Mouse (Mus musculus) layer of hippocampus, postnatal 10 days (tissue): ENCODE results near the gene Bcat2. TPM values are rescaled to one million over a fixed set of nuclear protein-coding genes. Genes with fewer than 3 reads are reported as not detected.

Experiments used
- DNase-seq, 2 experiments: peaks; one replicate each; pipeline ENCODE4 v3.0.0; 2021; ENCODE audit warnings: low spot score in 2 of 2
- total RNA-seq, 2 experiments: library from RNA; stranded (reverse); gene quantifications; 2 replicates each; pipeline ENCODE4 v1.2.3; 2021

Gene Bcat2
- total RNA-seq, 2 experiments from 2014 or later: 20.8 to 22.9 TPM

DNA sequence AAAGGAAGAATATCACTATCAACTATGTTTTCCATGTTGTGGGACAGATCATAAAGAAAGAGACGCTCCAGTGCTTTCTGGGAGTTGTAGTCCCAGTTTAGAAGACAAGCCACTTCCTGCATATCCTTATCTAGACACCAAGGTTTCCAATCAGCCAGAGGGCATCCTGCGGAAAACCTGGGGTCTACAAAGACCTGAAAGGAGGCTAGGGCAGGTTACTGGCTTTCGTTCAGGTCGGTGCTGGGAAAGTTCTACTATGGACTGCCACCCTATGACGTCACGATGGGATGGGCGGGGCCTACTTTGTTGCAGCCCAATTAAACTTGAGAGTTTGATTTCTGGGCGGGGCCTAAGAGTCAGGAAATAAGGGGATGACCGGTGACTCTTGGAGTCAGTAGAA is 51.5 kb downstream of the Bcat2 start, which contains the start of gene Izumo1:
Izumo1 (plus strand) TSS at position 369 of the 400 bp plus-strand sequence.
- no peak for DNase-seq

DNA sequence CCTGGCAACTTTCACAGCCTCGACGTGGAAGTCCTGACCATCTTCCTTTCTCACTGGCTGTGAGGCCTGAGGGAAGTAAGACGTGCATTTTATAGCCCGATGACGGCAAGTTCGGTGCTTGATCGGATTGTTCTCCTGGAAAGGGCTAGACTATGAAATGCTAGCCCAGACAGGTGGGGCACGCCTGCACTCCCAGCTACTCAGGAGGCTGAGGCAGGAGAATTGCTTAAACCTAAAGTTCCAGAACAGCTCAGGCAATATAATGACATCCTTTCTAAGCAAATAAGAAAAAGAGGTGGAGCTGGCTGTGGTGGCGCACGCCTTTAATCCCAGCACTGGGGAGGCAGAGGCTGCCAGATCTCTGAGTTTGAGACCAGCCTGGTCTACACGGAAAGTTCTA is 53.6 kb downstream of the Bcat2 start:
- DNase-seq: no peak

DNA sequence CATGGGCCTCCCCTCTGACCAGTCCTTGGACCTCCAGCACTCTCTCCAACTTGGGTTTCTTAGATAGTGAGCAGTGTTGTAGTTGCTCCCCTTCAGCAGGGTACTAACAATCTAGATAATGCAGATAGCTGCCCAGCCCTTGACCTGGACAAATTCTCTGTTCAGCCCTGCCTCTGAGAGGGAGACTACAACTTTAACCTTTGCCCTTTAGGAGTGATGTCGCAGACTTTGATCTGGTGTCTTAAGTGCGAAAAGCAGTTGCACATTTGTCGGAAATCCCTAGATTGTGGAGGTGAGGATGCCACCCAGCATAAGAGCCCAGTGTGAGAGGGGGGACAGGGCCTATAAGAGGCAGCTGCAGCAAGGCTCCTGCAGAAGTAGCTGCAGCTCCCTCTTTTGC is 54.8 kb downstream of the Bcat2 start:
- no peak for DNase-seq

DNA sequence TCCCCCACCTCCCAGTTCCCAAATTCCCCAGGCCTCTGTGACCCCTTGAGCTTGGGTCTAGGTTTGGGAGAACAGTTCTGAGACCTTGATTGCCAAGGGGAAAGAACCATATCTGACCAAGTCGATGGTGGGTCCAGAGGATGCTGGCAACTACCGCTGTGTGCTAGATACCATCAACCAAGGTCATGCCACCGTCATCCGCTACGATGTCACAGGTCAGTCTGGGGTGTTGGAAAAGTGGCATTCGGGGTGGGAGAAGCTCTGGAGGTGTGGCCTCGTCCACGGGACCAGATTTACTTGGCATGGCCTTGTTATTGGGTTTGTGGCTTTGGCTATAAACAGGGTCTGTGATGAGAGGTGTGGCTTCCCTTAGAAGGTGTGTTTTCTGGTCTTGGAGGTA is 55.5 kb downstream of the Bcat2 start:
- DNase-seq: no peak

DNA sequence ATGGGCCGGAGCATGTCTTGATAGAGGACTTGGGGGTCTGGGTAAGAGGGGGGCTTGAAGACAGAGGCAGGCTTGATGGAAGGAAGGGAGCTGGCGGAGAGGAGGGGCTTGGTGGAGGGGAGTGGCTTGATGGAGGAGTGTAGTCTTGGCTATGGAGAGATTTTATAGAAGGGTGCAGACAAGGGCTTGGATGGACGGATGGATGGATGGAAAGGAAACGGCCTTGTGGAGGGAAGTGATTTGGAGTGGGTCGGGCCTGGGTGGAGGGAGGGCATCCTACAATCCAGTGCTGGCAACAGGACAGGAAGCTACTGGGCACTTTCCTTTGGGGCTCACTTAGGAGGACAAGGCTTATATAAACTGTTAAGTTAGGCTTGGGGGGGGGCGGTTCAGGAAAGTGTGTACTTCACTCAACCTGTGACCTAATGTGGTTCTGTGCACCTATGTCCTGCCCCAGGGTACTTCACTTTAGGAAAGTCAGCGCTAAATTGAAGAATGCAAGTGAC is 56.7 kb downstream of the Bcat2 start:
- no peak for DNase-seq

DNA sequence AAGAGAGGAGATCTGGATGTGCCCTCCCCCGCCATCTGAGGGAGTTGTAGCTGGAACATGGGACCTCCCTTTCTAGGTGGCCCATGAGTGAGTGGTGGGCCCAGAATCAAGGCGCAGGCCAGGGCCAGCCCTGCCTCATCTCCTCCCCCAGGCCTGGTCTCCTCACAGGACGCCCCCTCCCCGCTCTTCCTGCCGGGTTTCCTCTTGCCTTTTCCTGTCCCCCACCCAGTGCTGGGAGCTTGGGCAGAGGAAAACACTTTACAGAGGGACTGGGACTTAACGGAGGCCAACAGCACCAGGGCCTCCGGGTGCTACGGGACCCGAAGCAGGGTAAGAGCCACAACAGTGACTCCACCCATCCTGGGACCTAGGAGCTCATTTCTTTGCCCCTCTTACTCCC is 57.3 kb downstream of the Bcat2 start, which contains the start of gene Rasip1:
Rasip1 (plus strand) TSS at position 228 of the 400 bp plus-strand sequence.
- DNase-seq: no peak

DNA sequence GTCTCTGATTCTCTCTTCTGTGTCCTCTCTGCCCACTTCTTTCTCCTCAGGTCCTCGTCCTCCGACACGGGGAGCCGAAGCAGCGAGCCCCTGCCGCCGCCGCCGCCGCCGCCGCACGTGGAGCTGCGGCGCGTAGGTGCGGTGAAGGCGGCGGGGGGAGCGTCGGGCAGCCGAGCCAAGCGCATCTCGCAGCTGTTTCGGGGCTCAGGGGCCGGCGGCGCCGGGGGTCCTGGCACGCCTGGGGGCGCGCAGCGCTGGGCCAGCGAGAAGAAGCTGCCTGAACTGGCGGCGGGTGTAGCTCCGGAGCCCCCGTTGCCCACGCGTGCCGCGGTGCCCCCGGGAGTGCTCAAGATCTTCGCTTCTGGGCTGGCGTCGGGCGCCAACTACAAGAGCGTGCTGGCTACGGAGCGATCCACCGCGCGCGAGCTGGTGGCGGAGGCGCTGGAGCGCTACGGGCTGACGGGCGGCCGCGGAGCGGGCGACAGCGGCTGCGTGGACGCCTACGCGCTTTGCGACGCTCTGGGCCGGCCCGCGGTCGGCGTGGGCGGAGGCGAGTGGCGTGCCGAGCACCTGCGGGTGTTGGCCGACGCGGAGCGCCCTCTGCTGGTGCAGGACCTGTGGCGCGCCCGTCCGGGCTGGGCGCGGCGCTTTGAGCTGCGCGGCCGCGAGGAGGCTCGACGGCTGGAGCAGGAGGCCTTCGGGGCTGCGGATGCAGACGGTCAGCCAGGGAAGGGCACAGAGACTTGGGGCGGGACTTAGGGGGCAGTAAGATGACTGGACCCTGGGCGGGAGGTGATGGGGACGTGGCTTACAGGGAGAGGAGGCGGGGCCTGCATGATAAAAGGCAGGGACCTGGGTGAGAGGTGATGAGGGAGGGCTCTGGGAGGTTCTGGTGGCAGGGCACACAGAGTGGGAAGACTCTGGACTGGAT is 58.7 kb downstream of the Bcat2 start:
- DNase-seq: peak; percentile 81 to 89

DNA sequence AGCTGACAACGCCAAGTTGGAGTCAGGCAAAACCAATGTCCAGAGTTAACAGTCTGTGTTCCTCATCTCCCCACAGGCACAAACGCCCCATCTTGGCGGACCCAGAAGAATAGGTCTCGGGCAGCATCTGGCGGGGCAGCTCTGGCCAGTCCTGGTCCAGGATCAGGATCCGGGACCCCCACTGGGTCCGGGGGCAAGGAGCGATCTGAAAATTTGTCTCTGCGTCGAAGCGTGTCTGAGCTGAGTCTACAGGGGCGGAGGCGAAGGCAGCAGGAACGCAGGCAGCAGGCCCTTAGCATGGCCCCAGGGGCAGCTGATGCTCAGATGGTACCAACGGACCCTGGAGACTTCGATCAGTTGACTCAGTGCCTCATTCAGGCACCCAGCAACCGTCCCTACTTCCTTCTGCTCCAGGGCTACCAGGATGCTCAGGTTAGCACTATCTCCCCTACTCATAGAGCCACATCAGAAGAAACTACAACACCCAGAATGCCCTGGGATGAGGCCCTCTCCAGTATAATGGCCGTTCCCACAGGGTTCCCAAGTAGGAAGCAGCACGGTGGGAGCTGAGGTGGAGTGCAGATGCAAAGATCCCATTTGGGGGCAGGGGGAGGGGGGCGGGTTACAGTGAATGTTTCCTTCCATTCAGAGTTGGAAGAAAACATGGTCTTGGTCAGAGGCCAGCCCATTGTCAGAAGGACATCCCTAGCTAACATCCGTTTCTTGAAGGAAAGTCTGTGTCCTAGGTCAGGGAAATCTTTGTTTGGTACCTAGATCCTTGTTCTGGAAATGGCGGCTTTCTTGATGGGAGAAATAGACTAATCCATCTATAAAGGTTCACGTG is 60.3 kb downstream of the Bcat2 start:
- DNase-seq: no peak

DNA sequence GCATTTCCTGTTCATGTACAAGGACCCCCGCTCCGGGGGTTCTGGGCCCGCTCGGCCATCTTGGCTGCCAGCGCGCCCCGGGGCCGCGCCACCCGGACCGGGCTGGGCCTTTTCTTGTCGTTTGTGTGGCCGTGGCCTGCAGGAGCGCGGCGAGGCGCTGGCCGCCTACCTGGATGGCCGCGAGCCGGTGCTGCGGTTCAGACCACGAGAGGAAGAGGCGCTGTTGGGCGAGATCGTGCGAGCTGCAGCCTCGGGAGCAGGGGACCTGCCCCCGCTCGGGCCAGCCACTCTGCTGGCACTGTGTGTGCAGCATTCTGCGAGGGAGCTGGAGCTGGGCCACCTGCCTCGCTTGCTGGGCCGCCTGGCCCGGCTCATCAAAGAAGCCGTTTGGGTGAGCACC is 62.5 kb downstream of the Bcat2 start:
- peak; percentile 45 to 56 for DNase-seq

DNA sequence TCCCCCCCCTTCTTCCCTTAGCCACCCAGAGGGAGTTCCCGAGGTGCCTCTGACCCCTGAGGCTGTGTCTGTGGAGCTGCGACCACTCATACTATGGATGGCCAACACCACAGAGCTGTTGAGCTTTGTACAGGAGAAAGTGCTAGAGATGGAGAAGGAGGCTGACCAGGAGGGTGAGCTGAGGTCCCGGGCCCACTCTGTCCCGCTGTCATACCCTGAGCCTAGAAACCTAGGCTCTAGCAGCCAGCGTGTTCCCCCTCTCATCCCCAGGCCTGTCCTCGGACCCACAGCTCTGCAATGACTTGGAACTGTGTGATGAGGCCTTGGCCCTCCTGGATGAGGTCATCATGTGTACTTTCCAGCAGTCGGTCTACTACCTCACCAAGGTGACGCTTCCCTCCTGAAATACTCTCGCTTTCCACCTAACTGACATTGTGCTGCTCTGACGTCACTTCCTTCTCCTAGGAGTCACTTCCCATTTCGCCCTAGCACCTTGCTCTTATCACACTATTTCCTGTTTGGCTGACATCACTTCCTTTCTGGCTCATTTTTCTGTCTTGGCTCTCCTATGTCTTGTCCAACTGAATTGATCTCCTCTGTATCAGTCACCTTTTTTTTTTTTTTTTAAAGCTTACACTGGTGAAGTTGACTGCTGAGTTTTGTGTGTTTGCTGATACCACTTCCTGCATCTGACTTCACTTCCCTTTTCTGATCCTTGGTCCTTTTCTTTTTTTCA is 65.2 kb downstream of the Bcat2 start:
- DNase-seq: no peak

DNA sequence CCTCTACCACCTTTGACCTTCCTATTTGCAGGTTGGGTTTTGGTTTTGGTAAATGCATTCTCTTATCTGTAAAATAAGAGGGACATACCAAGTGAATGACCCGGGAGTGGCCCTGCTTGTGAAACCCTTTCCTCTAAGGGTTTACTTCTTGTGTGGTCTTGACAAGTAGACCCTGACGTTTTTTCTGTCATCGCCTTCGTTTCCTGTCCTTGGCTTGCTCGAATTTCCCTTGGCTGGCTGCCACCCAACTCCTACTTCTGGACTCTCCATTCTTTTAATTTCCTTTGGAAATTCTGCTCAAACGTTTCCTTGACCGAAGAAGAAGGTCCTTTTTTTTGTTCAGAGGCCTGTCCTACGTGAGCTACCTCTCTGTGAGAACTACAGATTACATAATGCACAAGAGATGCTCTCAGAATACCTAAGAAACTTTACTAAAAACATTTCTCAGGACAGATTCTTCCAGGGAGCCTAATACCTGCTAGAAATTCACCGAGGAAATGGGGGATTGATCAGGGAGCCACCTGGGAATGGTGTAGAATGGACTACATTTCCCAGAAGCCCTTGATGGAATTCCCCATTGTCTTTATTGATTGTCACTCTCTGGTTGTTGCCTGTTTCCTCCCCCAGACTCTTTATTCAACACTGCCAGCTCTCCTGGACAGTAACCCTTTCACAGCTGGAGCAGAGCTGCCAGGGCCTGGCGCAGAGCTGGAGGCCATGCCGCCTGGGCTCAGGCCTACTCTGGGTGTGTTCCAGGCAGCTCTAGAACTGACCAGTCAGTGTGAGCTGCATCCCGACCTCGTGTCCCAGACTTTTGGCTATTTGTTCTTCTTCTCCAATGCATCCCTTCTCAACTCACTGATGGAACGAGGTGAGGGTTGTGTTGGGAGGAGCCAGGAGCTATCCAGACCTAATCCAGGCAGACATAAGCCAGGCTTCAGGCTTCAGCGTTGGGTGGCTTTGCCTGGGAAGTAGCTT is 66.0 kb downstream of the Bcat2 start:
- DNase-seq: no peak

DNA sequence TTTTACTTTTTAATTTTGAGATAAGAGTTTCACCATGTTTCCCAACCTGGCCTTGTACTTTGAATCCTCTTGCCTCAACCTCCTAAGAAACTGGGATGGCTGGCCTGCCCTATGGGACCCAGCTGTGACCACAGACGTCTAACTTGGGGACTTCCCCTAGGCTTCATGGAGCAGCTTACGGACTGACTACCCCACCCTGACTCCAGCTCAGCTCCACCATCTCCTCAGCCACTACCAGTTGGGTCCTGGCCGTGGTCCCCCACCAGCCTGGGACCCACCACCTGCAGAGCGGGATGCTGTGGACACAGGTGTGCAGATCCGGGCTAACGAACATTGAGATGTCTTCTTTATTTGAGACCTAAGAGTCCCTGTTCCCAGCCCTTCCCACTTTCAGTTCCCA is 67.8 kb downstream of the Bcat2 start:
- no peak for DNase-seq

DNA sequence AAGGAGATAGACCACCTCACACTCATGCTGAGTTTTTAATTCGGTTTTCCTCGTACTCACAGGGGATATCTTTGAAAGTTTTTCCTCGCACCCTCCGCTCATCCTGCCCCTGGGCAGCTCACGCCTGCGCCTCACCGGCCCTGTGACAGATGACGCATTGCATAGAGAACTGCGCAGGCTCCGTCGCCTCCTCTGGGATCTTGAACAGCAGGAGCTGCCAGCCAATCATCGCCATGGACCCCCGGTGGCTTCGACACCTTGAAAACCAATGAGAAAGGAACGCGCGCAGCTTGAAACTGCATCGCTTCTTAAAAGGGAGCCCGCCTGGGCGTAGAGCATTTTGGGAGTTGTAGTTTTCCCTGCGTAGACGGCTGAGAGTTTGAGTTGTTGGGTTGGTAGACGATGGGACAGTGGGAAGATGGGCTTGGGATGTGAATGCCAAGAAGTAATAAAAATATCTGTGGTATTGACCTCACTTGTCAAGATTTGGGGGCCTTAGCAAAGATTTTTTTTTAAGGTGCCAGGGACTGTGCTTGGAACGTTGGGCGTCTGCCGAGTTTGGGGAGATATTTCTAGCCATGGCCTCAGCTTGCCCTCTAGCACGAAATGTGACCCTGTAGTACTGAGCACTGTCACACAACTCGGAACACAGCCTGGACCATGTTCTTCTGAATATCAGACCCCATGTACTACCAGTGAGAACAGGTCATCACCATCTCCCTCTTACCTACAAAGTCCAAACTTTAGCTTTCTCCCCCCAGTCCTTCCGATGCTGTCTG is 68.9 kb downstream of the Bcat2 start:
- DNase-seq: peak; percentile 93 to 95

Other genes with a start within 250 kb of the Bcat2 start
- gene Trpm4, start 236.4 kb upstream of the Bcat2 start, total RNA-seq: 10 to 100 TPM; 19.6 to 20.9 TPM
- gene Hrc, start 234.9 kb upstream of the Bcat2 start, total RNA-seq: under 1 TPM; 0.85 to 0.96 TPM
- gene Ppfia3, start 203.1 kb upstream of the Bcat2 start, total RNA-seq: 100 to 1,000 TPM; 124 to 128 TPM
- gene Lin7b, start 199.6 kb upstream of the Bcat2 start, total RNA-seq: 100 to 1,000 TPM; 137 to 163 TPM
- 100 to 1,000 TPM; 393 to 440 TPM for gene Snrnp70, start 174.4 kb upstream of the Bcat2 start, total RNA-seq
- not detected for gene Kcna7, start 164.5 kb upstream of the Bcat2 start, total RNA-seq
- under 1 TPM; 0.18 to 0.22 TPM for gene Ntf5, start 156.5 kb upstream of the Bcat2 start, total RNA-seq
- gene Lhb, start 149.3 kb upstream of the Bcat2 start, total RNA-seq: under 1 TPM in 1 of 2 experiments, not detected in 1; 0.75 TPM
- gene Gys1, start 135.3 kb upstream of the Bcat2 start, total RNA-seq: 10 to 100 TPM; 18.9 to 20.9 TPM
- 10 to 100 TPM; 44.5 to 44.9 TPM for gene Ruvbl2, start 132.1 kb upstream of the Bcat2 start, total RNA-seq
- 100 to 1,000 TPM; 429 to 433 TPM for gene Ftl1, start 110.3 kb upstream of the Bcat2 start, total RNA-seq
- gene Bax, start 103.3 kb upstream of the Bcat2 start, total RNA-seq: 100 to 1,000 TPM; 103 to 123 TPM
- under 1 TPM in 1 of 2 experiments, not detected in 1; 0.23 TPM for gene Tulp2, start 88.3 kb upstream of the Bcat2 start, total RNA-seq
- gene Gm45808, start 83.3 kb upstream of the Bcat2 start, total RNA-seq: 1 to 10 TPM; 1.2 to 1.4 TPM
- gene Dhdh, start 81.3 kb upstream of the Bcat2 start, total RNA-seq: 1 to 10 TPM; 2.0 to 2.6 TPM
- gene Nucb1, start 59.7 kb upstream of the Bcat2 start, total RNA-seq: 100 to 1,000 TPM; 107 to 117 TPM
- 10 to 100 TPM; 23.6 to 29.3 TPM for gene Ppp1r15a, start 43.9 kb upstream of the Bcat2 start, total RNA-seq
- under 1 TPM; 0.80 to 0.94 TPM for gene Plekha4, start 43.8 kb upstream of the Bcat2 start, total RNA-seq
- gene Hsd17b14, start 15.3 kb upstream of the Bcat2 start, total RNA-seq: not detected
- gene Fgf21, start 45.3 kb downstream of the Bcat2 start, total RNA-seq: not detected
- gene Fut1, start 47.1 kb downstream of the Bcat2 start, total RNA-seq: under 1 TPM; 0.20 to 0.71 TPM
- not detected for gene Izumo1, start 51.7 kb downstream of the Bcat2 start, total RNA-seq
- gene Rasip1, start 57.3 kb downstream of the Bcat2 start, total RNA-seq: 10 to 100 TPM; 13.9 to 14.5 TPM
- 1 to 10 TPM; 1.7 TPM for gene Mamstr, start 69.8 kb downstream of the Bcat2 start, total RNA-seq
- under 1 TPM in 1 of 2 experiments, not detected in 1; 0.22 TPM for gene Fut2, start 96.2 kb downstream of the Bcat2 start, total RNA-seq
- gene Ntn5, start 113.9 kb downstream of the Bcat2 start, total RNA-seq: 1 to 10 TPM in 1 of 2 experiments, under 1 TPM in 1; 0.75 to 1.0 TPM
- under 1 TPM; 0.14 to 0.18 TPM for gene Sec1, start 124.2 kb downstream of the Bcat2 start, total RNA-seq
- 100 to 1,000 TPM; 121 to 131 TPM for gene Car11, start 129.7 kb downstream of the Bcat2 start, total RNA-seq
- gene Dbp, start 134.9 kb downstream of the Bcat2 start, total RNA-seq: 10 to 100 TPM; 37.1 to 43.4 TPM
- 100 to 1,000 TPM; 497 to 584 TPM for gene Rpl18, start 145.3 kb downstream of the Bcat2 start, total RNA-seq
- gene Sphk2, start 147.8 kb downstream of the Bcat2 start, total RNA-seq: 10 to 100 TPM; 27.3 to 27.7 TPM
- under 1 TPM; 0.34 to 0.51 TPM for gene Fam83e, start 151.1 kb downstream of the Bcat2 start, total RNA-seq
- not detected for gene Spaca4, start 155.7 kb downstream of the Bcat2 start, total RNA-seq
- gene Lmtk3, start 213.6 kb downstream of the Bcat2 start, total RNA-seq: 100 to 1,000 TPM; 298 to 311 TPM
- gene Sult2b1, start 214.5 kb downstream of the Bcat2 start, total RNA-seq: 10 to 100 TPM; 11.8 to 12.0 TPM
- 100 to 1,000 TPM; 180 to 184 TPM for gene Cyth2, start 244.4 kb downstream of the Bcat2 start, total RNA-seq